Mouse (Mus musculus) heart, postnatal 4 days (tissue): ENCODE measurements around the gene Nkiras1. TPM values are rescaled to one million over a fixed set of nuclear protein-coding genes. Genes with fewer than 3 reads are reported as not detected.

Experiments
- total RNA-seq, 2 experiments: library from RNA; stranded (reverse); gene quantifications; 2 replicates each; pipeline ENCODE4 v1.2.3; 2021

Gene Nkiras1
- total RNA-seq, 2 experiments from 2014 or later, result 20.0 to 22.3 TPM

Other genes starting within 250 kb of the Nkiras1 start
- gene Nr1d2, start 32.0 kb upstream of the Nkiras1 start, total RNA-seq, result 10 to 100 TPM; 36.3 to 39.3 TPM
- gene Rpl15, start 255 bp downstream of the Nkiras1 start, total RNA-seq, result 1,000 to 10,000 TPM in 1 of 2 experiments, 100 to 1,000 TPM in 1; 916 to 1,021 TPM
- gene Ube2e1, start 60.7 kb downstream of the Nkiras1 start, total RNA-seq, result 10 to 100 TPM; 43.7 to 47.1 TPM